Mouse (Mus musculus) liver, adult 2 months (tissue): ENCODE measurements around the gene Higd2a.

Experiments used
- CTCF ChIP-seq: fragments of 200-500 bp; IDR thresholded peaks from 2 replicates; pipeline ENCODE4 v1.5.1; 2011; ENCODE audit warnings: low read depth, low read length, control low read depth
- POLR2A ChIP-seq: fragments of 200-500 bp; IDR thresholded peaks from 2 replicates; pipeline ENCODE4 v1.6.1; 2011; ENCODE audit warnings: low read length, control low read depth; ENCODE audit not compliant: insufficient read depth; ENCODE audit errors: extremely low read depth

DNA sequence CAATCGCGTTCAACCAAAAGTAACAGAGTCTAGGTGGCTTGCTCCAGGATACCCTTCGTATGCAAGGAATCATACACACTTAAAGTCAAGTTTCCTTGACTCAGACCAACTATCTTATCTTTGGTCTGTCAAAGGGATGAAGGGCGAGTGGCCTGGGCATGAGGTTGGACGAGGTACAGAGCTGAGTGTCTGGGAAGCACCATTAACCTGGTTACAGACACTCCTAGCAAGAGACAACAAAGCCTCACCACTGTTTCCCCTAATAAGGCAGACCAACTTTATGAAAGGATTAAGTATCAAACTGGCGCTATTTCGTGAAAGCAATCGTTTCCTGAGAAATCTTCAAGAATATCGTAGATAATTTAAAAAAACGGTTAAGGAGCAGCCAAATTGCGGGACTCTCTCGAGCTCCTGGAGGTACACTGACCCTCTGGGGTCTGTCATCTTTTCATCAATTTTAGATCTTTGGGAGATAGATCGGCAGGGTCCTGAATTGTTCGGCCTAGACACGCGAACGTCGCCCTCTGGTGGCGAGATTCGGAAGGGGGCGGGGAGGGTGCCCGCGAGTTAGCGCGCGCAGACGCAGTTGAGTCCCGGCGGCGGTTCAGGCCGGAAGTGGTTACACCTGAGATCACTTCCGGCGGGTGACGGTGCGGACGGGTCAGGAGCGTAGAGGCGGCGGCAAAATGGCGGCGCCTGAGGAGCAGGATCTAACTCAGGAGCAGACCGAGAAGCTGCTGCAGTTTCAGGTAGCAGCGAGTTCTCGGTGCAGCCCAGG lies 31.3 kb downstream of the Higd2a start, which contains the start of gene Faf2:
- peak; percentile 88 for TF ChIP-seq CTCF
- peak; percentile 83 for TF ChIP-seq POLR2A
